Mouse (Mus musculus) heart, postnatal 10 days (tissue): ENCODE results near the gene Gjc1. TPM values are rescaled to one million over a fixed set of nuclear protein-coding genes. Genes with fewer than 3 reads are reported as not detected.

Experiments used
- DNase-seq, 2 experiments: peaks; one replicate each; pipeline ENCODE4 v3.0.0; 2021
- intact Hi-C: fragments of 180-260 bp; cut with DNase I; formaldehyde crosslinking; loops from one replicate; pipeline ENCODE4 v1.15.1; 2025
- total RNA-seq, 2 experiments: library from RNA; stranded (reverse); gene quantifications; 2 replicates each; pipeline ENCODE4 v1.2.3; 2021

Gene Gjc1
- total RNA-seq, 2 experiments from 2014 or later, result 57.7 to 74.8 TPM

DNA sequence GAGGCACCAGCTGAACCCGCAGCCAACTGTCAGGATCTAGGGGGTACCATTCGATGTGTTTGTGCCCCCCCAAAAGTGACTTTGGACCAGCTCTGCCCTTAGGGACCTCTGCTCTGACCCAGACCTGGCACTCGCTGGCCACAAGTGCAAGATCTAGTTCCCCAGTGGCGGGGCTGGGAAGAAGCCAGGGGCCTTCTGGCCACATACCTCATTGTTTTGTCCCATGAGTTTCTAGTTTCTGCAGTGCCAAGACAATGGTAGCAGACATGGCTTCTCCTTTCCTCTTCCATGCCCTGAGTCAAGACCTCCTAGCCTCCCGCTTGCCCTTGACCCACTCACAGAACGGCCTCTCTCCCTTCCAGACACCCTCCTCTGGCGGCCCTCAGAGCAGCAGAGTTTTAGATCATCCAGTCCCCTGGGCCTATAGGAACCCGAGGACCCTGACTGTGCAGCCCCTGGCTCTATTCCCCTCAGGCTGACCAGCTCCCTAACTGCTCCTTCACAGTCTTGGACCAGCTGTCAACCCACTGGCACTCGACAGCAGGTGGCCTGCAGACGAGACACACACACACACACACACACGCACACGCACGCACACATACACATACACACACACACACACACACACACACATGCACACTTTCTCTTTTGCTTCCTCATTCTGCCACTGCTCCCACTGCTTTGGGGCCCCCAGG is 66.5 kb downstream of the Gjc1 start:
- DNase-seq, result no peak
- intact Hi-C loops, result no loop called here

- no peak for DNase-seq
Observed at GRCm38 (mm10) chr11:102749712-102750111, 69.8 kb downstream of the Gjc1 start.

More at GRCm38 (mm10) chr11:102749712-102750111, 69.8 kb downstream of the Gjc1 start:
- intact Hi-C loops, result no loop called here

Other genes with a start within 250 kb of the Gjc1 start
- gene Gm11627, start 240.2 kb downstream of the Gjc1 start, total RNA-seq, result 1 to 10 TPM; 1.7 to 2.8 TPM
- gene Fzd2, start 215.3 kb downstream of the Gjc1 start, total RNA-seq, result 10 to 100 TPM; 11.1 to 15.7 TPM
- gene Meioc, start 156.0 kb downstream of the Gjc1 start, total RNA-seq, result under 1 TPM in 1 of 2 experiments, not detected in 1; 0.05 TPM
- 10 to 100 TPM; 19.7 to 22.7 TPM for gene Ccdc43, start 121.9 kb downstream of the Gjc1 start, total RNA-seq
- 1 to 10 TPM; 5.8 TPM for gene Adam11, start 58.3 kb downstream of the Gjc1 start, total RNA-seq
- 10 to 100 TPM; 19.0 to 23.1 TPM for gene Higd1b, start 16.1 kb upstream of the Gjc1 start, total RNA-seq
- 10 to 100 TPM; 48.5 to 59.2 TPM for gene Eftud2, start 61.3 kb upstream of the Gjc1 start, total RNA-seq
- under 1 TPM; 0.14 to 0.15 TPM for gene Ccdc103, start 61.5 kb upstream of the Gjc1 start, total RNA-seq
- gene Fam187a, start 65.5 kb upstream of the Gjc1 start, total RNA-seq, result not detected
- gene Gfap, start 81.2 kb upstream of the Gjc1 start, total RNA-seq, result under 1 TPM; 0.17 to 0.25 TPM
- gene Kif18b, start 105.4 kb upstream of the Gjc1 start, total RNA-seq, result 1 to 10 TPM; 5.7 to 6.9 TPM
- gene C1ql1, start 127.0 kb upstream of the Gjc1 start, total RNA-seq, result under 1 TPM; 0.22 to 0.34 TPM
- 10 to 100 TPM; 61.4 to 63.2 TPM for gene Nmt1, start 208.5 kb upstream of the Gjc1 start, total RNA-seq
- gene Dcakd, start 208.6 kb upstream of the Gjc1 start, total RNA-seq, result 10 to 100 TPM; 62.5 to 70.5 TPM